Mouse (Mus musculus) liver, adult 2 months (tissue): ENCODE data around the gene Secisbp2l.

ENCODE experiments used
- CTCF ChIP-seq: fragments of 200-500 bp; IDR thresholded peaks from 2 replicates; pipeline ENCODE4 v1.5.1; 2011; ENCODE audit warnings: low read depth, low read length, control low read depth
- POLR2A ChIP-seq: fragments of 200-500 bp; IDR thresholded peaks from 2 replicates; pipeline ENCODE4 v1.6.1; 2011; ENCODE audit warnings: low read length, control low read depth; ENCODE audit not compliant: insufficient read depth; ENCODE audit errors: extremely low read depth

GRCm38 (mm10) chr2:125797872-125798271, 15.2 kb upstream of the Secisbp2l start:
- no peak for TF ChIP-seq CTCF
- TF ChIP-seq POLR2A = no peak
